ENCODE assay signal across 14 mouse cellular contexts in genomic region chr1:71763530-71763929, GRCm38 (mm10).
A peak's percentile ranks its signal among the peaks of the same experiment; 100 is the strongest.
DNase-seq lines count a peak whose midpoint lies in the region; ATAC-seq and TF ChIP-seq lines count a peak whose summit lies in the region.
"Had no signal": no experiment of that assay in that cellular context is flagged by ENCODE, and none has a peak within 500 bp of the region (broad histone marks: within the 10 kb centered on the region; RNA-seq: fewer than 3 reads in every experiment).

No protein-coding gene starts in this region.

- TF ChIP-seq CTCF in kidney, adult 2 months (conservative IDR thresholded peaks at IDR 0.05; ENCODE audit: insufficient read depth, insufficient read length, low read depth, low read length), result no peak

- ATAC-seq in midbrain, embryonic 16.5 days, result no peak
- no peak for ATAC-seq in forebrain, embryonic 15.5 days (replicated peaks)
- ATAC-seq: forebrain, postnatal 0 days; hindbrain, embryonic 16.5 days; liver, embryonic 12.5 days had no signal

- no peaks in the 10 kb centered on the region for H3K4me1 ChIP-seq in kidney, adult 2 months (ENCODE audit: control insufficient read depth, insufficient read depth, low read length)
- no peaks in the 10 kb centered on the region for H3K4me1 ChIP-seq in midbrain, embryonic 16.5 days (ENCODE audit: control insufficient read depth, insufficient read depth, low read length)
- H3K4me1 ChIP-seq in forebrain, embryonic 15.5 days, result no peaks in the 10 kb centered on the region
- H3K4me1 ChIP-seq: liver, embryonic 12.5 days; midbrain, embryonic 12.5 days; neural tube, embryonic 15.5 days had no signal

- no peaks in the 10 kb centered on the region for H3K36me3 ChIP-seq in kidney, adult 2 months (ENCODE audit: control insufficient read depth, insufficient read depth, low read length)
- H3K36me3 ChIP-seq in midbrain, embryonic 16.5 days (ENCODE audit: control insufficient read depth, insufficient read depth, low read length), result no peaks in the 10 kb centered on the region
- H3K36me3 ChIP-seq in forebrain, embryonic 15.5 days, result no peaks in the 10 kb centered on the region
- H3K36me3 ChIP-seq: heart, embryonic 13.5 days; liver, embryonic 12.5 days; midbrain, embryonic 12.5 days; neural tube, embryonic 15.5 days had no signal

- peak; percentile 15 to 33 for DNase-seq in adrenal gland, adult (ENCODE audit: inconsistent age in 2 of 2, low spot score in 1 of 2)
- DNase-seq in adrenal gland, adult 8-10 months, result no peak
- peak; percentile 7 for DNase-seq in kidney, adult 2 months
- no peak for DNase-seq in kidney, postnatal 25 days
- peak; percentile 68 for DNase-seq in 3134 (ENCODE audit: extremely low read depth, insufficient read length, low spot score)
- peak; percentile 14 for DNase-seq in hindlimb bud, embryonic 11.5 days (ENCODE audit: extremely low spot score, low read depth, low spot score)
- DNase-seq: forebrain, postnatal 0 days had no signal

- no peaks in the 10 kb centered on the region for H3K27me3 ChIP-seq in kidney, adult 2 months (replicated peaks; ENCODE audit: control insufficient read depth, insufficient read depth, low read length)
- no peaks in the 10 kb centered on the region for H3K27me3 ChIP-seq in midbrain, embryonic 16.5 days (ENCODE audit: control insufficient read depth, insufficient read depth, low read depth, low read length)
- no peaks in the 10 kb centered on the region for H3K27me3 ChIP-seq in forebrain, embryonic 15.5 days
- H3K27me3 ChIP-seq: heart, embryonic 13.5 days; liver, embryonic 12.5 days; midbrain, embryonic 12.5 days; neural tube, embryonic 15.5 days had no signal

- no peak overlapping the region for H3K4me3 ChIP-seq in kidney, adult 2 months (ENCODE audit: insufficient read depth, low read depth, low read length)
- no peak overlapping the region for H3K4me3 ChIP-seq in midbrain, embryonic 16.5 days (ENCODE audit: low read depth, low read length)
- H3K4me3 ChIP-seq in forebrain, embryonic 15.5 days, result no peak overlapping the region
- H3K4me3 ChIP-seq: heart, embryonic 13.5 days; liver, embryonic 12.5 days; midbrain, embryonic 12.5 days; neural tube, embryonic 15.5 days had no signal

- no peaks in the 10 kb centered on the region for H3K9me3 ChIP-seq in midbrain, embryonic 16.5 days (replicated peaks; ENCODE audit: control insufficient read depth, low read length, poor library complexity, severe bottlenecking)
- no peaks in the 10 kb centered on the region for H3K9me3 ChIP-seq in forebrain, embryonic 15.5 days
- H3K9me3 ChIP-seq: heart, embryonic 13.5 days; liver, embryonic 12.5 days; midbrain, embryonic 12.5 days; neural tube, embryonic 15.5 days had no signal

- H3K4me2 ChIP-seq in midbrain, embryonic 16.5 days (ENCODE audit: low read length), result no peak overlapping the region
- H3K4me2 ChIP-seq in forebrain, embryonic 15.5 days (replicated peaks), result no peak overlapping the region
- H3K4me2 ChIP-seq: heart, embryonic 13.5 days; liver, embryonic 12.5 days; midbrain, embryonic 12.5 days; neural tube, embryonic 15.5 days had no signal

- H3K9ac ChIP-seq in midbrain, embryonic 16.5 days (ENCODE audit: low read depth, low read length), result no peak overlapping the region
- H3K9ac ChIP-seq in forebrain, embryonic 15.5 days (replicated peaks), result no peak overlapping the region
- H3K9ac ChIP-seq: forebrain, postnatal 0 days; heart, embryonic 13.5 days; liver, embryonic 12.5 days; midbrain, embryonic 12.5 days; neural tube, embryonic 15.5 days had no signal

- H3K27ac ChIP-seq in kidney, adult 2 months (ENCODE audit: insufficient read depth, low read depth, low read length), result no peak overlapping the region
- H3K27ac ChIP-seq in midbrain, embryonic 16.5 days (ENCODE audit: low read length), result no peak overlapping the region
- H3K27ac ChIP-seq in forebrain, embryonic 15.5 days (replicated peaks), result no peak overlapping the region
- H3K27ac ChIP-seq: heart, embryonic 13.5 days; liver, embryonic 12.5 days; midbrain, embryonic 12.5 days; neural tube, embryonic 15.5 days had no signal

- 28% methylated on average over 2 of the region's 2 CpGs for WGBS in kidney, adult 2 months
- WGBS in midbrain, embryonic 16.5 days, result 82% methylated on average over 2 of the region's 2 CpGs
- 49% methylated on average over 2 of the region's 2 CpGs for WGBS in forebrain, embryonic 15.5 days

- no peak for TF ChIP-seq POLR2A in kidney, adult 2 months (IDR thresholded peaks at IDR 0.05; ENCODE audit: low read depth, low read length)

Comparison
In these comparisons a context has a peak if more than half of its experiments do, and no peak if none do; other contexts are left out.
1. DNase-seq: peak in adrenal gland, adult (2 of 2), kidney, adult 2 months (single experiment), 3134 (single experiment) and hindlimb bud, embryonic 11.5 days (single experiment); none in adrenal gland, adult 8-10 months (single experiment) and kidney, postnatal 25 days (0 of 2).